Mouse (Mus musculus) erythroblast, embryonic 14.5 days (primary cell): Measurements from ENCODE around the gene Lce1e.

ENCODE experiments used
- GATA1 ChIP-seq: IDR thresholded peaks from 2 replicates; pipeline ENCODE4 v1.6.1; 2012; ENCODE audit warnings: low read length, inconsistent platforms, mixed read lengths
- TAL1 ChIP-seq: IDR thresholded peaks from 3 replicates; pipeline ENCODE4 v1.6.1; 2012; ENCODE audit warnings: low read length, inconsistent platforms, mixed read lengths

GRCm38 (mm10) chr3:92708974-92709373, at the start of gene Lce1e:
- TF ChIP-seq GATA1: no peak
- no peak for TF ChIP-seq TAL1
